Mouse (Mus musculus) liver, embryonic 14.5 days (tissue): Measurements from ENCODE around the gene Fasn. TPM values are rescaled to one million over a fixed set of nuclear protein-coding genes. Genes with fewer than 3 reads are reported as not detected.

Source experiments
- ATAC-seq: fragments of 200-750 bp; cut with Nextera tagmentation; 2 replicates; pipeline ENCODE4 v1.8.0; 2017; ENCODE audit warnings: moderate number of reproducible peaks, mild to moderate bottlenecking, moderate library complexity; ENCODE audit not compliant: insufficient read depth
- DNase-seq, 3 experiments: peaks; one replicate each; pipeline ENCODE4 v3.0.0-alpha.2; 2012 to 2013; ENCODE audit warnings: low read depth in 3 of 3, low spot score in 3 of 3
- H3K27ac ChIP-seq: fragments of 300-500 bp; sonication (generic); 2 replicates; pipeline ENCODE4 v1.5.1; 2014; ENCODE audit warnings: moderate library complexity, mild to moderate bottlenecking, control low read depth, inconsistent platforms
- H3K27me3 ChIP-seq: fragments of 300-500 bp; sonication (generic); 2 replicates; pipeline ENCODE4 v1.6.1; 2014; ENCODE audit warnings: mild to moderate bottlenecking, low read length, moderate library complexity; ENCODE audit not compliant: control insufficient read depth, insufficient read depth
- H3K36me3 ChIP-seq: fragments of 300-500 bp; sonication (generic); replicated peaks from 2 replicates; pipeline ENCODE4 v1.6.1; 2014; ENCODE audit warnings: low read depth; ENCODE audit not compliant: control insufficient read depth, insufficient read depth
- H3K4me1 ChIP-seq, 2 experiments: fragments of 200-500 bp in 1 of 2; fragments of 300-500 bp in 1 of 2; sonication (generic) in 1 of 2; replicated peaks; 2 replicates each; pipeline ENCODE4 v1.6.1; 2012 to 2014; ENCODE audit warnings: antibody characterized with exemption in 1 of 2, inconsistent platforms in 1 of 2, low read length in 1 of 2; ENCODE audit not compliant: control insufficient read depth in 2 of 2, insufficient read depth in 2 of 2
- H3K4me2 ChIP-seq: fragments of 300-500 bp; sonication (generic); 2 replicates; pipeline ENCODE4 v1.6.1; 2014; ENCODE audit warnings: low read depth, mild to moderate bottlenecking, control low read depth, moderate library complexity
- H3K4me3 ChIP-seq, 2 experiments: fragments of 200-500 bp in 1 of 2; fragments of 300-500 bp in 1 of 2; sonication (generic) in 1 of 2; 2 replicates each; pipeline ENCODE4 v1.5.1; 2012 to 2014; ENCODE audit warnings: low read depth in 2 of 2, low read length in 2 of 2, mild to moderate bottlenecking in 2 of 2, control low read depth in 1 of 2, inconsistent platforms in 1 of 2, moderate library complexity in 1 of 2; ENCODE audit not compliant: insufficient read depth in 1 of 2
- H3K9ac ChIP-seq: fragments of 300-500 bp; sonication (generic); replicated peaks from 2 replicates; pipeline ENCODE4 v1.6.1; 2014; ENCODE audit warnings: mild to moderate bottlenecking, control low read depth, moderate library complexity
- H3K9me3 ChIP-seq: fragments of 300-500 bp; sonication (generic); 2 replicates; pipeline ENCODE4 v1.6.1; 2016; ENCODE audit warnings: low read length, mixed read lengths; ENCODE audit not compliant: control insufficient read depth
- CTCF ChIP-seq: IDR thresholded peaks from 2 replicates; pipeline ENCODE4 v1.5.1; 2016; ENCODE audit warnings: antibody characterized with exemption, low read depth, control low read depth
- EP300 ChIP-seq: IDR thresholded peaks from 2 replicates; pipeline ENCODE4 v1.6.1; 2016; ENCODE audit warnings: antibody characterized with exemption, low read depth
- WGBS: fragments of 180-500 bp; shearing (Covaris S2); extraction: QIAGEN DNeasy Blood & Tissue Kit; methylation state at CpG from one replicate; pipeline ENCODE4 v1.1.7; 2014; ENCODE audit not compliant: insufficient replicate concordance; 5-methylcytosine and 5-hydroxymethylcytosine counted together
- polyA plus RNA-seq, 2 experiments: library from polyadenylated mRNA; depleted of rRNA in 1 of 2; stranded (reverse) in 1 of 2; unstranded in 1 of 2; fragments of >200 nt; fragmentation: Nextera tagmentation in 1 of 2; extraction: Ambion mirVana in 1 of 2; gene quantifications; 2 replicates each; pipeline versions ENCODE4 v1.2.1 to v1.2.3; 2012 to 2014

Gene Fasn
- polyA plus RNA-seq, 2 experiments: 17.7 to 51.6 TPM

GRCm38 (mm10) chr11:120822831-120823550 is 1.4 kb downstream of the Fasn start:
- H3K27ac ChIP-seq: peak overlapping the region; percentile 66; the same call in 1 of the 2 replicates
- H3K9me3 ChIP-seq: no peaks in the 10 kb centered on the region
- DNase-seq (no peak), ATAC-seq (no peak)
- TF ChIP-seq CTCF (no peak), EP300 (no peak)
- no peaks in the 10 kb centered on the region for H3K27me3 ChIP-seq
- peak overlapping the region; percentile 95 for H3K4me2 ChIP-seq
- H3K4me1 ChIP-seq: peaks cover 8 to 12% of the 10 kb centered on the region in 2 experiments; a peak in 3 of 4 replicates
- peaks cover 22% of the 10 kb centered on the region for H3K36me3 ChIP-seq
- H3K9ac ChIP-seq: peak overlapping the region; percentile 83
- H3K4me3 ChIP-seq: peak overlapping the region; percentile 71 to 78
- WGBS: under 1% methylated on average over 14 of the region's 14 CpGs

GRCm38 (mm10) chr11:120822321-120822720 is 2.0 kb downstream of the Fasn start:
- Histone ChIP-seq H3K4me1 (peaks cover 8 to 12% of the 10 kb centered on the region in 2 experiments; a peak in 3 of 4 replicates), H3K4me2 (peak overlapping the region; percentile 95), H3K9me3 (no peaks in the 10 kb centered on the region), H3K36me3 (peaks cover 29% of the 10 kb centered on the region), H3K27me3 (no peaks in the 10 kb centered on the region), H3K4me3 (peak overlapping the region; percentile 71 to 78), H3K9ac (peak overlapping the region; percentile 83; the same call in 1 of the 2 replicates), H3K27ac (no peak overlapping the region)
- no peak for DNase-seq
- WGBS: 36% methylated on average over 4 of the region's 4 CpGs
- TF ChIP-seq EP300 (no peak), CTCF (no peak)
- ATAC-seq: no peak

GRCm38 (mm10) chr11:120821076-120821922 is 3.0 kb downstream of the Fasn start:
- Histone ChIP-seq H3K9me3 (no peaks in the 10 kb centered on the region), H3K27me3 (no peaks in the 10 kb centered on the region), H3K36me3 (peaks cover 32% of the 10 kb centered on the region), H3K9ac (no peak overlapping the region), H3K4me2 (peak overlapping the region; percentile 95), H3K4me1 (peaks cover 8 to 12% of the 10 kb centered on the region in 2 experiments; a peak in 3 of 4 replicates), H3K27ac (no peak overlapping the region), H3K4me3 (peak overlapping the region in 1 of 2 experiments; percentile 78; a peak in 1 of 4 replicates)
- DNase-seq (no peak), ATAC-seq (no peak)
- TF ChIP-seq EP300: no peak
- TF ChIP-seq CTCF: no peak
- 77% methylated on average over 14 of the region's 14 CpGs for WGBS

- ATAC-seq (no peak), DNase-seq (no peak)
- H3K9ac ChIP-seq: no peak overlapping the region
- H3K4me2 ChIP-seq: no peak overlapping the region
- peaks cover 8 to 12% of the 10 kb centered on the region in 2 experiments; a peak in 3 of 4 replicates for H3K4me1 ChIP-seq
- no peak overlapping the region for H3K4me3 ChIP-seq
- no peaks in the 10 kb centered on the region for H3K9me3 ChIP-seq
- H3K27ac ChIP-seq: no peak overlapping the region
- WGBS: 85% methylated on average over 14 of the region's 14 CpGs
- TF ChIP-seq EP300 (no peak), CTCF (no peak)
- H3K36me3 ChIP-seq: peaks cover 35% of the 10 kb centered on the region
- no peaks in the 10 kb centered on the region for H3K27me3 ChIP-seq
Measured at GRCm38 (mm10) chr11:120820546-120820945, 3.8 kb downstream of the Fasn start.

- no peak for TF ChIP-seq CTCF
- TF ChIP-seq EP300: no peak
- Histone ChIP-seq H3K4me3 (no peak overlapping the region), H3K9ac (no peak overlapping the region), H3K27ac (no peak overlapping the region), H3K4me1 (peaks cover 2 to 8% of the 10 kb centered on the region in 2 experiments; a peak in 3 of 4 replicates), H3K27me3 (no peaks in the 10 kb centered on the region), H3K36me3 (peaks cover 43% of the 10 kb centered on the region), H3K4me2 (no peak overlapping the region), H3K9me3 (no peaks in the 10 kb centered on the region)
- DNase-seq (no peak), ATAC-seq (no peak)
- 86% methylated on average over 6 of the region's 6 CpGs for WGBS
Measured at GRCm38 (mm10) chr11:120819556-120819955, 4.8 kb downstream of the Fasn start.
